Mouse (Mus musculus): ENCODE measurements around the gene Gm10644. TPM values are rescaled to one million over a fixed set of nuclear protein-coding genes. Genes with fewer than 3 reads are reported as not detected.
A peak's percentile ranks its signal among the peaks of the same experiment; 100 is the strongest.
"Not testable (repeated sequence)": the region's sequence is repeated elsewhere in the genome, so short reads cannot be mapped to it uniquely, and the experiment has no call there.

Gene Gm10644
- total RNA-seq, 2 experiments from 2014 or later = 0.32 to 0.41 TPM

- intact Hi-C loops (cut with DNase I); DNase-seq (ENCODE audit: low spot score in 2 of 2): not testable (repeated sequence)
Observed at GRCm38 (mm10) chr8:83983222-83983621, 28.2 kb upstream of the Gm10644 start.

GRCm38 (mm10) chr8:83982449-83982848 is 27.4 kb upstream of the Gm10644 start:
- intact Hi-C loops (cut with DNase I) = no loop called here
- DNase-seq (ENCODE audit: low spot score in 2 of 2) = no peak

GRCm38 (mm10) chr8:83981533-83981932 is 26.5 kb upstream of the Gm10644 start:
- DNase-seq (ENCODE audit: low spot score in 2 of 2) = no peak
- intact Hi-C loops (cut with DNase I) = no loop called here

GRCm38 (mm10) chr8:83980845-83981244 is 25.8 kb upstream of the Gm10644 start:
- no peak for DNase-seq (ENCODE audit: low spot score in 2 of 2)
- intact Hi-C loops (cut with DNase I) = no loop called here

DNA sequence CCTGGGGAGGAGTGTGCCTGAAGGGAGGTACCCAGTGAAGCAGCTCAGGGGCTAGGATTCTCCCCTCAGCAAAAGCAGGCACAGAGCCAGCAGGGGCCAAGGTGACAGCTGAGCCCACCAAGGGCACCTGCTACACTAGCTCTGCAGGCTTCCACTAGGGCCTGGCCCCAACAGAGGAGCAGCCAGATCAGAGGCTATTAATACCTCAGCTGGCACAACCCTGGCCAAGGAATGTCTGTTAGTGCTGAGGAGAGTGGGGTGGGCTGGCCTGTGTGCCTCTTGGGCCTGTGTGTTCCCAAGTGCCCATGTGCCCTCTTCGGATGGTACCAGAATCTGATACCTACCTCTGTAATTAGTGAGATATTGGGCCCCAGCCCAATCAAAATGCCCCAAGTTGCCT is 25.2 kb upstream of the Gm10644 start:
- DNase-seq (ENCODE audit: low spot score in 2 of 2) = no peak
- intact Hi-C loops (cut with DNase I) = no loop called here

DNA sequence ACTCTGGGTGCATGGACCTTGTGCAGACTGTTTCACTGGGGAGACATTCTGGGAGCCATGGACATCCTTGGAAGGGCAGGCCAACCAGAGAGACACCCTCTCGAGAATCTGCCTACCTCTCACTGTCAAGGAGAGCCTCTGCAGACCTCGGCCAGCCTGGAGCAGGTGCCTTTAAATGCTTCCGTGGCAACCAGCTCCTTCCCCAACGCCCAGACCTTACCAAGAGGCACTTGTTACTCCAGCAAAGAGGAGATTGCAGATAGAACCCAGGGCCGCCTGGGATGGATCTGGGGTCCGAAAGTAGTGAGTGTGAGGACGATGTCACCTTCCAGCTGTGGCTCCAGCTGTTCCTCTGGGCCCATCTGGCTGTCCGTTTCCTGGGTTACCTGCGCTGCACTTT is 23.2 kb upstream of the Gm10644 start:
- no peak for DNase-seq (ENCODE audit: low spot score in 2 of 2)
- intact Hi-C loops (cut with DNase I) = no loop called here

DNA sequence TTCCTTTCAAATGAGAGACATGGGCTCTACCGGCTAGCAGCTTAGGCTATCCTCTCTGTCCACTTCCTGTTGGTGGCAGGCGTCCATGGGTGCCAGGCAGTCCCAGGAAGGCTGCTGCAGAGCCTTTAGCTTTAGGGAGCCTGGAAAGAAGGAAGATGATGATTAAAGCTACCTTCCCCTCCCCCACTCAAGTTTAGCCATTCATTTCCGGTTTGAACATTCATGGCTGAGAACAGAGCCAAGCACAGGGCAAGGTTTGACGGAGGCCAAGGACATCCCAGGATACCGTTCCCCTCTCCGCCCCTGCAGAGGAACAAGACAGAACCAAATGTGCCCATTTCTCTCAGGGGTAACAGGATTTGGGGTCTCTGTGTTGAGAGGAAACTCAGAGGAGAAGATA is 22.6 kb upstream of the Gm10644 start:
- DNase-seq (ENCODE audit: low spot score in 2 of 2) = no peak
- intact Hi-C loops (cut with DNase I) = no loop called here

DNA sequence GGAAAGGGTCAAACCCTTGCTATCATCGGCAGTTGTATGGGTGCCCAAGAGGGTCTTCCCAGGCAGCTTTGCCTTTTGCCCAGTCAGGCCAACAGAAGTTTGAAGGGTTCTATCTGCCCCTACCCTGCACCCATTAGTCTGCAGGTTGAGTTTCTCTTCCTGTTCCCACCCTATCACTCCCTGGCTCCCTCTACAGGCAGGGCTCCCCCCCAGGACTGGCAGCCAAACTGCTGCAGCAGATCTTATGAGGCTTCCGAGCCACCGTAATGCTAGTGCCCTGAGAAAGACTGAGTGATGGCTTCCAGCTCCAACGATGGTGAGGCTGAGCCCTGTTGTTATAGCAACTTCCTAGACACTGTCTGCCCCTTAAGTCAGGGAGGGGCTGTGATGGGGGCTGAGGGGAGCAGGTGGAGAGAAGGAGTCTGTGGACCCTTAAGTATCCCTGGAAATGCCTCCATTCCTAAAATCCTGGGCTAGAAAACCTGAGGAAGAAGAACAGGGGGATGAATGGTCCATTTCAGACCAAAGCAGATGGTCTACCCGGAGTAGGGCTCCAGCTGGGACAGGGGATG is 21.9 kb upstream of the Gm10644 start:
- intact Hi-C loops (cut with DNase I) = no loop called here
- no peak for DNase-seq (ENCODE audit: low spot score in 2 of 2)

DNA sequence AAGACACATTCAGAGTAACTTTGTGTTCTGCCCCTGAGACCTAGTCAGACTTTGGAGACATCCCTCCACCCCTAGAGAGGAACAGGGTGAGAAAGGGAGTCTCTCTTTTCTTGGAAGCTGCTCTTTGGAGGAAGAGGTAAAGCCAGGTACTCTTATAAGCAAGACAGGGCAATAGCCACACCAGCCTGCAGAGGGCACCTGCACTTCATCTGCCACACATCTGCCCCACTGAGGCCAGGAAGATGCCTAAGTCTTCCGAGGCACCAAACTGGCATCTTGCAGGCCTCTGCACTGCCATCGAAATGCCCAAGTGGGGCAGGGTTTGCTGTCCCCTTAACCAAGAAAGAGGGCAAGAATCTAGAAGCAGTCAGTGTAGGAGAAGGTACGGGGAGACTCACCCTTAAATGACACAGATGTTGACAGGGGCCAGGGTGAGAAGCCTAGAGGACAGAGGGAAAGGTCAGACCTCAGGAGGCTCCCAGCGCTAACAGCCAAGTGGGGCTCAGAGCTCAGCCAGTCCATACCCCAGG is 21.2 kb upstream of the Gm10644 start:
- DNase-seq (ENCODE audit: low spot score in 2 of 2) = no peak
- intact Hi-C loops (cut with DNase I) = no loop called here

DNA sequence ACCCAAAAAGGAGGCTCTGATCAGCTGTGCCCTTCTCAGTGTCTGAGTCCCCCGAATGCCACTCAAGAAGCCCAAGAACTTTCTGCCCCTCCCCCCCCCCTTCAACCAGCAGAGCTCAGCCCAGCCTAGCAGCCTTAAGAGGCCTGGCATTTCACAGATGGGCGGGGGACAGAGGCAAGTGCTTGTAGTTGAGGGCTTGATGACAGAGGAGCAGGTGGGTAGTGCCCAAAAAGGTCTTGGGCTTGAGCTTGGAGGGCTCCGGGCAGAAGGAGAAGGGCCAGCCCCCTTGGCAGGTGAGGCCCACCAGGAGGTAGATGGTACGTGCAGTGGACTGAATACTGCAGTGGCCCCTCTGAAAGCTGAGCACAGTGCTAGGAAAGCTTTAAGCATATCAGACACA is 19.5 kb upstream of the Gm10644 start:
- intact Hi-C loops (cut with DNase I) = no loop called here
- DNase-seq (ENCODE audit: low spot score in 2 of 2) = no peak

- intact Hi-C loops (cut with DNase I) = loop anchor here (2.0 kb wide), 1 partner anchor 23 kb away; the partner anchor contains the start of gene Samd1
- DNase-seq (ENCODE audit: low spot score in 2 of 2) = peak in 1 of 2 experiments; percentile 30
Observed at GRCm38 (mm10) chr8:83973161-83974031, 18.4 kb upstream of the Gm10644 start.

DNA sequence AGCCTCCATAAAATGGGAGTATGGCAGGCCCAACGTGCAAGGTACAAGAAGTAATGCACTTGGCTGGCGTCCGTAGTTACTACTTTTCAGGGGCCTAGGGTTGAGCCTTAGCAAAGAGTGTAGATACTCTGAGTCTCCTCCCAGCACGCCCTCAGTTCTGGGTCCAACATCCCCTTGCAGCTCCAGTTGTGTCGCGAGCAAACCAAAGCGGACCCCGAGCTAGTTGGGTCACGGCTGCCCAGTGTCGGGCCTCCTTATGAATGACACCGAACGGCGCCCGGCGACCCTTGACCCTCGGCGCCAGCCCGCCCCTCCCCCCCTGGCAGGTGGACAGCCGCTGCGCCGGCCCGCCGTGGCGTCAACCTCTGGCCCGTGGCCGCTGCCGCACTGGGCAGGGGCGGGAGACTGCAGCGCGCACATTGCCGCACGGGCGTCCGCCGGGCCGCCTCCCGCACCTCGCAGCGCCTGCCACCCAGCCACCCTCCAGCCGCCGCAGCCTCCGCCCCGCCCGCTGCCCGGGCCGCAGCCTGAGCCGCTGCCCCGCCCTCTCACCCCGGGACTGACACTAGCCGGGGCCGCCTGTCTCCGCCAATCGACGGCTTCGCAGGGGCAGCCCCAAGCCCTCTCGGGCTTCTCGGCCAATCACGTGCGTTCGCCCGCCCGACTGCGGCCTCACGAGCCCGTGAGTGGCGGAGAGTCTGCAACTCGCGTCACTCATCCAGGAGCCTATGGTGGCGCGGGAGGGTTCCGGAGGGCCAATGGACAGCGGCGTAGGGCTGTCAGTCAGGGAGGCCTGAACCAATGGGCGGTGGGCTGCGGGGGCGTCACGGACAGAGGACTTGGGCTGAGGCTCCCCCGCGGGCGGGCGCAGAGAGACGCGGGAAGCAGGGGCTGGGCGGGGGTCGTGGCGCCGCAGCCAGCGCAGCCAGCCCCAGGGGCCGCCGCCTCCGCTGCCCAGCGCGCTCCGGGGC is 17.4 kb upstream of the Gm10644 start, which contains the start of gene Prkaca:
Gene Prkaca (plus strand): TSS at position 844 of the 971 bp plus-strand sequence.
- DNase-seq (ENCODE audit: low spot score in 2 of 2) = peak; percentile 99 to 100
- intact Hi-C loops (cut with DNase I) = loop anchor here (2.0 kb wide), 1 partner anchor 24 kb away; the partner anchor contains the start of gene Samd1

DNA sequence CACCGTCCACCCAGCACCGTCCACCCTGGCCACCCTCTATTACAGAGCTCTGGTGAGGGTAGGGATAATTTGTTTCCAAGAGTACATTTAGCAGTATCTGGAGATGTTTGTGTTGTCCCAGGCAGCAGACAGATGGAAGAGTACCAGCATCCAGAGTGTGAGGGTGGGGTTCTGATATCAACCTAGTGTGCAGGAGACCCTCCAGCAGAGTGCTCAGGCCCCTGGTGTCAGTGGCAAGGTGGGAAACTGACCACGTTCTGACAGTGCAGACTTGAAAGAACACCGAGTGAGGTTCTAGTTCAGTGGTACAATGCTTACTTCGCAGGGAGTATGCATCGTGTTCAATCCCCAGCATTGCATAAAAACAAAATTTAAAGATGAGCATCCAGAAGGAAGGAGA is 16.7 kb upstream of the Gm10644 start:
- intact Hi-C loops (cut with DNase I) = loop anchor here (2.0 kb wide), 1 partner anchor 25 kb away; the partner anchor contains the start of gene Samd1

GRCm38 (mm10) chr8:83971121-83971520 is 16.1 kb upstream of the Gm10644 start:
- no peak for DNase-seq (ENCODE audit: low spot score in 2 of 2)
- intact Hi-C loops (cut with DNase I) = no loop called here

More for the DNA sequence above, 16.7 kb upstream of the Gm10644 start:
- DNase-seq (ENCODE audit: low spot score in 2 of 2) = no peak

GRCm38 (mm10) chr8:83967701-83968100 is 12.7 kb upstream of the Gm10644 start:
- intact Hi-C loops (cut with DNase I) = no loop called here
- no peak for DNase-seq (ENCODE audit: low spot score in 2 of 2)

DNA sequence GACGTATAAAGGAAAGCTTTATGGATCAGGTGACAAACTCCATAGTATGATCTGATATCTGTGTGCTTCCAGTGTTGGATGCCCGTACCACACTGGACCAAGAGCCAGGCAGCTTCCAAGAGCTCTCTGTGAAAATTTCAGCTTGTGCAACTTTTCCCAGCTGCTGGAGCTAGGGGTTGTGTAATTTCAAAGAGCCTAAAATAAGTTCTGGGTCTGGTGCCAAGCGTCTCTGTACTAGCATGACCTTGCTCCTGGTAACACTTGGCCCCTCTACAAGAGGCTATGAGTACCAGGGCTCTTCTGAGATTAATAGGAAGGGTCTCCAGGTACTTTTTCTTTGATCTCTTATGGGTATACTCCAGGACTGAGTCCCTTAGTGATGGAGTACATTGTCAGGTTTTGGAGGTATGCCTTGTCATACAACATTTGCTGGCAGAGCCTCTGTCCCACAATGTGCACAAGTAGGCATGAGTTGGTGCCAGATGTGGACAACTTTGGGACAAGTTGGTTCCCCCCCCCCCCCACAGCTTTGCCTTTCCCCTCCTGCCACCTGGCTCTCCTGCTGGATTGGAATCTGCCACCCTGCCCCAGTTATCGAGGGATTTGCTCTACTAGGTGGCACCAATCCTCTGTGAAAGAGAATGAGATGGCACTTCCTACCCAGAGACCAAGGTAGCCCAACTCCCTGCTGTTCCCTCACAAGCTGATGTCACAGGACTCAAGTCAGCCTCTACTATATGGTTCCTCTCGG is 9.2 kb upstream of the Gm10644 start:
- intact Hi-C loops (cut with DNase I) = no loop called here
- DNase-seq (ENCODE audit: low spot score in 2 of 2) = no peak

GRCm38 (mm10) chr8:83956789-83957188 is 1.8 kb upstream of the Gm10644 start:
- intact Hi-C loops (cut with DNase I) = no loop called here
- DNase-seq (ENCODE audit: low spot score in 2 of 2) = no peak

DNA sequence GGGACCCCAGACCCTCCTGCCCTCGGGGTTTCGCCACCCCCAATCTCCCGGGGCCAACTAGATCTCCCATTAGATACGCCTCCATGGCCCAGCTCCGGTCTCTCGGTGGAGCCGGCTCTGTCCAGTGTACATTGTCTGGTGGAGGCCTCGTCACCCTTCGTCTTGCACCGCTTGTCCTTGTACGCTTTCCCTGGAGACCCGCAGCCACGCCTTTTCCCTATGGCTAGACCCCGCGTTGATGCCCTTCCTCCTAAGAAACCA is 883 bp upstream of the Gm10644 start:
- intact Hi-C loops (cut with DNase I) = loop anchor here (2.0 kb wide), 3 partner anchors 57 to 231 kb away; no protein-coding TSS in a partner anchor
- DNase-seq (ENCODE audit: low spot score in 2 of 2) = no peak

- DNase-seq (ENCODE audit: low spot score in 2 of 2) = no peak
- intact Hi-C loops (cut with DNase I) = loop anchor here (2.0 kb wide), 3 partner anchors 56 to 230 kb away; no protein-coding TSS in a partner anchor
Observed at GRCm38 (mm10) chr8:83954749-83955105, 278 bp downstream of the Gm10644 start.
